Mouse (Mus musculus) skeletal muscle tissue, adult 2 months (tissue): Measurements from ENCODE around the gene Adam1a.

Source experiments
- DNase-seq: peaks from one replicate; pipeline ENCODE4 v3.0.0-alpha.2; 2012; ENCODE audit warnings: low read depth, low spot score

Adam1a gene

GRCm38 (mm10) chr5:121544910-121545792 is at the start of gene Adam1a, which contains the start of gene Gm42878:
TSS of gene Adam1a (minus strand) at chr5:121545482.
TSS of gene Gm42878 (minus strand) at chr5:121545482.
- DNase-seq = no peak

- no peak for DNase-seq
Measured at GRCm38 (mm10) chr5:121594714-121595313, 49.5 kb upstream of the Adam1a start.

- DNase-seq = peak; percentile 90
Measured at GRCm38 (mm10) chr5:121593451-121594401, 48.4 kb upstream of the Adam1a start, which contains the start of gene Aldh2. TSS of gene Aldh2 (minus strand) at chr5:121593824.

GRCm38 (mm10) chr5:121592816-121593407 is 47.6 kb upstream of the Adam1a start:
- no peak for DNase-seq

- DNase-seq = no peak
Measured at GRCm38 (mm10) chr5:121592064-121592815, 47.0 kb upstream of the Adam1a start.

GRCm38 (mm10) chr5:121591417-121592063 is 46.3 kb upstream of the Adam1a start:
- no peak for DNase-seq

GRCm38 (mm10) chr5:121589928-121590327 is 44.6 kb upstream of the Adam1a start:
- DNase-seq = no peak

- peak; percentile 66 for DNase-seq
Measured at GRCm38 (mm10) chr5:121586400-121587039, 41.2 kb upstream of the Adam1a start.

GRCm38 (mm10) chr5:121585699-121586098 is 40.4 kb upstream of the Adam1a start:
- no peak for DNase-seq

GRCm38 (mm10) chr5:121585005-121585404 is 39.7 kb upstream of the Adam1a start:
- no peak for DNase-seq

GRCm38 (mm10) chr5:121583765-121584501 is 38.7 kb upstream of the Adam1a start:
- peak; percentile 97 for DNase-seq

GRCm38 (mm10) chr5:121581945-121582344 is 36.7 kb upstream of the Adam1a start:
- no peak for DNase-seq

GRCm38 (mm10) chr5:121576927-121577488 is 31.7 kb upstream of the Adam1a start:
- peak; percentile 64 for DNase-seq

- no peak for DNase-seq
Measured at GRCm38 (mm10) chr5:121575867-121576266, 30.6 kb upstream of the Adam1a start.

GRCm38 (mm10) chr5:121574145-121574544 is 28.9 kb upstream of the Adam1a start:
- no peak for DNase-seq

GRCm38 (mm10) chr5:121570787-121571186 is 25.5 kb upstream of the Adam1a start:
- DNase-seq = no peak

GRCm38 (mm10) chr5:121569881-121570420 is 24.7 kb upstream of the Adam1a start:
- DNase-seq = no peak

- no peak for DNase-seq
Measured at GRCm38 (mm10) chr5:121566035-121566681, 20.9 kb upstream of the Adam1a start.
